Comparison of ENCODE assay signal across 9 mouse cellular contexts in the genomic region with DNA sequence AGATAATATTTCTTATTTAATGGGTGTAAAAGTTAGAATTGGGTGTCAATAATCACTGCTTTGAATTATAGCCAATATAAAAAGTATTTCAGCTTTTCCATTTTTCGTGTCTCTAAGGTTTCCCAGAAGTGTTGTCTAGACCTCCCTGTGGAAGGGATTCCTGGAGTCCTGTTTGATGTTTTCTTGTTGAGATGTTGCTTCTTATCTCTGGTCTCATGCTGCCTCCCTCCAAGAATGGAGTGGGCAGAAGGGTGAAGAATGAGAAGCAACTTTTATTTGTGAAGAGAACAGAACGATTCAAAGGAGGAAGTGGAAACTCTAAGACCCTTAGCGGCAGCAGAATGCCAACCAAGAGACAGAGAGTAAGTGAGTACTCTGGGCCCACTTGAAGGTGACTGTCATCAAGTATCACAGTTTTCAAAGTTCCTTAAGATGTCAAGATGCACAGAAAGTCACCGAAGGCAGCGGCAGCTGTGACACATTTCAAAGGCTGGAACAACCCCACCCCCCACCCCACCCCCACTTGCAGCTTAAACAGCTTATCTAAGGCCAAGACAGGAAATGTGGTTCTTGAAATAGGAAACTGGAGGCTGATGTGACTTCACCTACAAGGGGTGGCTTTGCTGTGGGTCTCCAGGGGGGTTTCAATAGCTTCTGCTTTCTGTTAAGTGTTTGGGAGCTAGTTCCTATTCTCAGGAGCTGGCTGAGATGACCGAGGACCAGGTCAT.
DNase-seq lines count a peak whose midpoint lies in the region; ATAC-seq lines count a peak whose summit lies in the region.
"Had no signal": no experiment of that assay in that cellular context is flagged by ENCODE, and none has a peak within 500 bp of the region (broad histone marks: within the 10 kb centered on the region; RNA-seq: fewer than 3 reads in every experiment).

No protein-coding gene starts in this region.

- H3K4me2 ChIP-seq in heart, embryonic 11.5 days, result peak overlapping the region; percentile 8; the same call in 1 of the 2 replicates
- H3K4me2 ChIP-seq: hindbrain, embryonic 15.5 days had no signal

- H3K4me1 ChIP-seq in heart, embryonic 11.5 days (ENCODE audit: control insufficient read depth, insufficient read depth, low read length), result peaks cover 5% of the 10 kb centered on the region; the same call in 1 of the 2 replicates
- H3K4me1 ChIP-seq: hindbrain, embryonic 15.5 days had no signal

- H3K36me3 ChIP-seq in heart, embryonic 11.5 days (ENCODE audit: control insufficient read depth, insufficient read depth, low read length), result no peaks in the 10 kb centered on the region
- H3K36me3 ChIP-seq: hindbrain, embryonic 15.5 days had no signal

- no peaks in the 10 kb centered on the region for H3K9me3 ChIP-seq in heart, embryonic 11.5 days (replicated peaks; ENCODE audit: control insufficient read depth, low read length)
- H3K9me3 ChIP-seq: hindbrain, embryonic 15.5 days had no signal

- no peak overlapping the region for H3K9ac ChIP-seq in heart, embryonic 11.5 days (ENCODE audit: low read depth, low read length)
- H3K9ac ChIP-seq: hindbrain, embryonic 15.5 days had no signal

- H3K27me3 ChIP-seq in heart, embryonic 11.5 days (ENCODE audit: control insufficient read depth, insufficient read depth, low read length), result no peaks in the 10 kb centered on the region
- H3K27me3 ChIP-seq: hindbrain, embryonic 15.5 days had no signal

- peak; percentile 26; the same call in 1 of the 2 replicates for ATAC-seq in heart, embryonic 11.5 days (replicated peaks; ENCODE audit: insufficient number of reproducible peaks, low FRiP score, low TSS enrichment)
- peak; percentile 69 for ATAC-seq in megakaryocyte progenitor cell, adult 5-6 weeks (replicated peaks; ENCODE audit: poor library complexity)

- peak overlapping the region; percentile 29; the same call in 1 of the 2 replicates for H3K27ac ChIP-seq in heart, embryonic 11.5 days (ENCODE audit: low read depth, low read length)
- H3K27ac ChIP-seq: hindbrain, embryonic 15.5 days had no signal

- intact Hi-C loops in left cerebral cortex, postnatal 10 days (cut with DNase I), result no loop called here

- WGBS in heart, embryonic 11.5 days (ENCODE audit: insufficient replicate concordance), result 22% methylated on average over 6 of the region's 6 CpGs

- no peak overlapping the region for H3K4me3 ChIP-seq in heart, embryonic 11.5 days (ENCODE audit: low read depth, low read length)
- H3K4me3 ChIP-seq: hindbrain, embryonic 15.5 days had no signal

- peak; percentile 2 for DNase-seq in layer of hippocampus, adult 9-11 months
- DNase-seq in layer of hippocampus, adult 18-20 months (ENCODE audit: low spot score in 2 of 2), result no peak
- peak; percentile 59 to 76 for DNase-seq in thymus, postnatal 36 days
- DNase-seq in left cerebral cortex, postnatal 10 days (ENCODE audit: extremely low spot score in 1 of 2, low spot score in 2 of 2), result no peak
- no peak for DNase-seq in testis, postnatal 10 days (ENCODE audit: low spot score)
- no peak for DNase-seq in cerebellum, postnatal 4 days (ENCODE audit: low spot score in 2 of 2)

Comparison
In these comparisons a context has a peak if more than half of its experiments do, and no peak if none do; other contexts are left out.
1. DNase-seq: peak in layer of hippocampus, adult 9-11 months (single experiment) and thymus, postnatal 36 days (2 of 2); none in layer of hippocampus, adult 18-20 months (0 of 2), left cerebral cortex, postnatal 10 days (0 of 2), testis, postnatal 10 days (single experiment) and cerebellum, postnatal 4 days (0 of 2).